In the genomic region with DNA sequence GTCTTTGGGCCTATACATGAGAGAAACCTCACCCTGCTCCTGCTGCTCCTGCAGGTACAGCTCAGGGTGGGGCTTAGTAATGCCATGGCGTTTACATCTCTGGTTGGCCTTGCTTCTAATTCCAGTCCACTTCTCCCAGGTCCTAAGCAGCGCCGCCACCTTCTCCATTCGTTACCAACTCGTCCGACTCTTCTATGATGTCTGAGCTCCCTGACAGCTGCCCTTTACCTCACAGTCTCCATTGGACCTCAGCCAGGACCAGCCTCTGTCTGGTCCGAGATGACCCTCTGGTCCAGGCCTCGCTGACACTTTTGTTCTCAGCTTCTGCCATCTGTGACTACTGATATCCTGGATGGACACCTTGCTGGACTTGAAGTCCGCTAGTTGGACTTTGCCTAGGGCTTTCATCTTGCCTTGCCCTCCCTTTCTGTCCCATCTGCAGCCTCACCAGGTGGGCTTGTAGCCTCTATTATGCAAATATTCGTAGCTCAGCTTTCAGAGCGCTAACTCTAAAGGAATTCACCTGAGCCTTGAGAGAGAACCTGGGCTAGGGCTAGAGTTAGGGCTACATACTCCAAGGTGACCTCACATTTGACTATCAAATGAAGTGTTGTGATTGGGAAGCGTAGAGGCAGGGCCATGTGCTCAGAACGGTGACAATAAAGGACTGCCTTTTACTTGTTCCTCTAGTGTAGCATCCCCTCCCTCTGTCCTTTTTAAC, we compare ENCODE assay signal across 19 mouse cellular contexts. TPM values are rescaled to one million over a fixed set of nuclear protein-coding genes. Genes with fewer than 3 reads are reported as not detected.
DNase-seq lines count a peak whose midpoint lies in the region; ATAC-seq and TF ChIP-seq lines count a peak whose summit lies in the region.
"Had no signal": no experiment of that assay in that cellular context is flagged by ENCODE, and none has a peak within 500 bp of the region (broad histone marks: within the 10 kb centered on the region; RNA-seq: fewer than 3 reads in every experiment).

No protein-coding gene starts in this region.

- H3K9ac ChIP-seq in kidney, embryonic 15.5 days = no peak overlapping the region
- no peak overlapping the region for H3K9ac ChIP-seq in ES-E14 (ENCODE audit: insufficient read depth, low read depth, low read length, poor library complexity, severe bottlenecking)
- peak overlapping the region; percentile 74 for H3K9ac ChIP-seq in liver, embryonic 14.5 days (replicated peaks)
- H3K9ac ChIP-seq: hindbrain, embryonic 15.5 days; lung, embryonic 14.5 days; midbrain, embryonic 13.5 days had no signal

- in situ Hi-C loops in ES-E14 (cut with MboI; ENCODE audit: low sequenced_read_pairs in 2 of 2, unreplicated experiment in 2 of 2) = no loop called here

- WGBS in kidney, embryonic 15.5 days = 96% methylated on average over 13 of the region's 13 CpGs
- 93% methylated on average over 13 of the region's 13 CpGs for WGBS in liver, embryonic 14.5 days (ENCODE audit: insufficient replicate concordance)

- TF ChIP-seq CTCF in liver, embryonic 14.5 days (IDR thresholded peaks at IDR 0.05; ENCODE audit: low read depth) = no peak

- H3K27me3 ChIP-seq in kidney, embryonic 15.5 days = no peaks in the 10 kb centered on the region
- no peaks in the 10 kb centered on the region for H3K27me3 ChIP-seq in liver, embryonic 14.5 days (ENCODE audit: control insufficient read depth, insufficient read depth, low read length)
- H3K27me3 ChIP-seq: hindbrain, embryonic 15.5 days; midbrain, embryonic 13.5 days had no signal

- peak overlapping the region; percentile 78 for H3K27ac ChIP-seq in kidney, embryonic 15.5 days
- peak overlapping the region; percentile 87; the same call in 1 of the 2 replicates for H3K27ac ChIP-seq in ES-E14 (ENCODE audit: insufficient read depth, low read depth, low read length, poor library complexity, severe bottlenecking)
- H3K27ac ChIP-seq in liver, embryonic 14.5 days = peak overlapping the region; percentile 91
- H3K27ac ChIP-seq: heart, adult 2 months; hindbrain, embryonic 15.5 days; layer of hippocampus, adult 2 months; midbrain, embryonic 13.5 days had no signal

- peaks cover 23% of the 10 kb centered on the region for H3K4me1 ChIP-seq in kidney, embryonic 15.5 days
- peaks cover 0 to 7% of the 10 kb centered on the region in 2 experiments; a peak in 1 of 4 replicates for H3K4me1 ChIP-seq in ES-E14 (ENCODE audit: control insufficient read depth in 2 of 2, insufficient read depth in 2 of 2, low read length in 2 of 2, poor library complexity in 1 of 2)
- H3K4me1 ChIP-seq in liver, embryonic 14.5 days (replicated peaks; ENCODE audit: control insufficient read depth in 2 of 2, insufficient read depth in 2 of 2, low read length in 1 of 2) = peaks cover 13 to 15% of the 10 kb centered on the region in 2 experiments

- H3K4me2 ChIP-seq in kidney, embryonic 15.5 days = no peak overlapping the region
- peak overlapping the region; percentile 69 for H3K4me2 ChIP-seq in liver, embryonic 14.5 days (ENCODE audit: low read depth)
- H3K4me2 ChIP-seq: hindbrain, embryonic 15.5 days had no signal

- no peak for TF ChIP-seq EP300 in liver, embryonic 14.5 days (IDR thresholded peaks at IDR 0.05; ENCODE audit: low read depth)

- ATAC-seq in cerebellum, adult (ENCODE audit: insufficient number of reproducible peaks, low FRiP score, low TSS enrichment) = no peak
- ATAC-seq in kidney, embryonic 15.5 days (replicated peaks; ENCODE audit: low FRiP score) = no peak
- ATAC-seq in liver, embryonic 14.5 days (ENCODE audit: insufficient read depth) = no peak

- H3K36me3 ChIP-seq in kidney, embryonic 15.5 days = peaks cover 72% of the 10 kb centered on the region
- peaks cover 30% of the 10 kb centered on the region for H3K36me3 ChIP-seq in ES-E14 (ENCODE audit: control insufficient read depth, insufficient read depth, low read length, poor library complexity, severe bottlenecking)
- H3K36me3 ChIP-seq in liver, embryonic 14.5 days (replicated peaks; ENCODE audit: control insufficient read depth, insufficient read depth, low read depth) = peaks cover 63% of the 10 kb centered on the region

- no peaks in the 10 kb centered on the region for H3K9me3 ChIP-seq in kidney, embryonic 15.5 days (replicated peaks)
- no peaks in the 10 kb centered on the region for H3K9me3 ChIP-seq in ES-E14 (ENCODE audit: control insufficient read depth, insufficient read depth, low read depth, low read length)
- H3K9me3 ChIP-seq in liver, embryonic 14.5 days (ENCODE audit: control insufficient read depth, low read length) = no peaks in the 10 kb centered on the region
- H3K9me3 ChIP-seq: hindbrain, embryonic 15.5 days; midbrain, embryonic 13.5 days had no signal

- DNase-seq in cerebellum, adult 11-12 months = peak; percentile 65
- DNase-seq in kidney, adult 8-10 months = no peak
- peak; percentile 56 for DNase-seq in ES-E14 (ENCODE audit: low read depth, low spot score)
- no peak for DNase-seq in liver, embryonic 14.5 days (ENCODE audit: low read depth in 3 of 3, low spot score in 3 of 3)
- no peak for DNase-seq in lung, postnatal 25 days (ENCODE audit: low spot score)
- no peak for DNase-seq in urinary bladder, postnatal 14 days (ENCODE audit: low spot score)
- DNase-seq: adrenal gland, adult 8-10 months; gastrocnemius, postnatal 14 days; heart, adult 2 months; kidney, postnatal 10 days; lung, embryonic 14.5 days; retina, postnatal 1 day; right cerebral cortex, postnatal 4 days; thymus, postnatal 4 days had no signal

- peak overlapping the region; percentile 94; the same call in 1 of the 2 replicates for H3K4me3 ChIP-seq in kidney, embryonic 15.5 days (replicated peaks)
- peak overlapping the region; percentile 48 to 54; a peak in 3 of 4 replicates for H3K4me3 ChIP-seq in ES-E14 (ENCODE audit: insufficient read depth in 1 of 2, low read depth in 1 of 2, low read length in 2 of 2, poor library complexity in 1 of 2, severe bottlenecking in 1 of 2)
- peak overlapping the region in 1 of 2 experiments; percentile 53; a peak in 3 of 4 replicates for H3K4me3 ChIP-seq in liver, embryonic 14.5 days (ENCODE audit: insufficient read depth in 1 of 2, low read depth in 2 of 2, low read length in 2 of 2)
- H3K4me3 ChIP-seq: heart, adult 2 months; layer of hippocampus, adult 2 months; midbrain, embryonic 13.5 days had no signal

TF ChIP-seq in ES-E14, 5 proteins besides CTCF, POLR2A, EP300 and RAD21:
- TF ChIP-seq HCFC1 (IDR thresholded peaks at IDR 0.05; ENCODE audit: borderline replicate concordance, insufficient read depth, low read length) (no peak), ZNF384 (IDR thresholded peaks at IDR 0.05; ENCODE audit: low read depth, low read length) (no peak), MAFK (IDR thresholded peaks at IDR 0.05; ENCODE audit: insufficient read depth, low read depth, low read length) (no peak), CHD2 (IDR thresholded peaks at IDR 0.05; ENCODE audit: low read depth, low read length) (no peak), ZC3H11A (IDR thresholded peaks at IDR 0.05; ENCODE audit: borderline replicate concordance, low read depth, low read length) (no peak)
TF ChIP-seq in ES-E14: peak in this region for 0.

RNA-seq across cellular contexts. Expression of a gene that starts 1.4 kb away (rescaled TPM):
- polyA plus RNA-seq in kidney, embryonic 15.5 days (2015; fragmentation: Nextera tagmentation; extraction: Ambion mirVana) = 390 and 426 TPM in 2 replicates
- total RNA-seq in ES-E14 (2012; rRNA removed) = 967 and 1,137 TPM in 2 replicates
- polyA plus RNA-seq in liver, embryonic 14.5 days (2012; rRNA removed) = 177 and 217 TPM in 2 replicates
- polyA plus RNA-seq in liver, embryonic 14.5 days (2014; fragmentation: Nextera tagmentation; extraction: Ambion mirVana) = 168 and 190 TPM in 2 replicates

RNA-seq across cellular contexts. Expression of a gene that starts 7.3 kb away (rescaled TPM):
- 41.7 and 46.7 TPM in 2 replicates for polyA plus RNA-seq in kidney, embryonic 15.5 days (2015; fragmentation: Nextera tagmentation; extraction: Ambion mirVana)
- 16.3 and 17.9 TPM in 2 replicates for total RNA-seq in ES-E14 (2012; rRNA removed)
- 16.4 and 19.5 TPM in 2 replicates for polyA plus RNA-seq in liver, embryonic 14.5 days (2012; rRNA removed)
- 18.8 and 20.2 TPM in 2 replicates for polyA plus RNA-seq in liver, embryonic 14.5 days (2014; fragmentation: Nextera tagmentation; extraction: Ambion mirVana)

RNA-seq across cellular contexts. Expression of a gene that starts 10.9 kb away (rescaled TPM):
- 126 and 145 TPM in 2 replicates for polyA plus RNA-seq in kidney, embryonic 15.5 days (2015; fragmentation: Nextera tagmentation; extraction: Ambion mirVana)
- 69.9 and 71.3 TPM in 2 replicates for total RNA-seq in ES-E14 (2012; rRNA removed)
- polyA plus RNA-seq in liver, embryonic 14.5 days (2012; rRNA removed) = 837 and 876 TPM in 2 replicates
- polyA plus RNA-seq in liver, embryonic 14.5 days (2014; fragmentation: Nextera tagmentation; extraction: Ambion mirVana) = 1,376 and 1,452 TPM in 2 replicates

RNA-seq across cellular contexts. Expression of a gene that starts 13.0 kb away (rescaled TPM):
- polyA plus RNA-seq in kidney, embryonic 15.5 days (2015; fragmentation: Nextera tagmentation; extraction: Ambion mirVana) = 6.6 and 8.8 TPM in 2 replicates
- 9.0 and 13.9 TPM in 2 replicates for total RNA-seq in ES-E14 (2012; rRNA removed)
- 13.0 and 17.3 TPM in 2 replicates for polyA plus RNA-seq in liver, embryonic 14.5 days (2012; rRNA removed)
- 7.4 and 8.9 TPM in 2 replicates for polyA plus RNA-seq in liver, embryonic 14.5 days (2014; fragmentation: Nextera tagmentation; extraction: Ambion mirVana)

RNA-seq across cellular contexts. Expression of a gene that starts 27.6 kb away (rescaled TPM):
- 27.1 and 27.9 TPM in 2 replicates for polyA plus RNA-seq in kidney, embryonic 15.5 days (2015; fragmentation: Nextera tagmentation; extraction: Ambion mirVana)
- 29.1 and 38.3 TPM in 2 replicates for total RNA-seq in ES-E14 (2012; rRNA removed)
- 11.8 and 13.8 TPM in 2 replicates for polyA plus RNA-seq in liver, embryonic 14.5 days (2012; rRNA removed)
- 8.0 and 8.3 TPM in 2 replicates for polyA plus RNA-seq in liver, embryonic 14.5 days (2014; fragmentation: Nextera tagmentation; extraction: Ambion mirVana)

Comparison
In these comparisons a context has a peak if more than half of its experiments do, and no peak if none do; other contexts are left out.
1. DNase-seq: peak in cerebellum, adult 11-12 months (single experiment) and ES-E14 (single experiment); none in kidney, adult 8-10 months (0 of 2), liver, embryonic 14.5 days (0 of 3), lung, postnatal 25 days (single experiment) and urinary bladder, postnatal 14 days (single experiment).
2. Peak in every context shown above with its lines, with median percentiles within 50 percentile points of each other: H3K27ac ChIP-seq.